Mouse (Mus musculus) bone marrow, adult 2 months (tissue): ENCODE results near the gene Mov10.

ENCODE experiments used
- CTCF ChIP-seq: fragments of 200-500 bp; IDR thresholded peaks from 2 replicates; pipeline ENCODE4 v1.5.1; 2011; ENCODE audit warnings: low read length, control low read depth; ENCODE audit not compliant: control insufficient read depth, insufficient read depth
- POLR2A ChIP-seq: fragments of 200-500 bp; IDR thresholded peaks from 2 replicates; pipeline ENCODE4 v1.6.1; 2011; ENCODE audit warnings: low read depth, mild to moderate bottlenecking, control low read depth, low read length, borderline replicate concordance; ENCODE audit not compliant: control insufficient read depth

GRCm38 (mm10) chr3:104822413-104822812, 4.0 kb upstream of the Mov10 start:
- no peak for TF ChIP-seq CTCF
- TF ChIP-seq POLR2A = no peak
